Mouse (Mus musculus): ENCODE measurements around the gene Clstn1.

Clstn1 gene

GRCm38 (mm10) chr4:149568622-149569021, 17.6 kb upstream of the Clstn1 start:
- DNase-seq: no peak

GRCm38 (mm10) chr4:149569781-149570497, 16.3 kb upstream of the Clstn1 start:
- no peak for DNase-seq

GRCm38 (mm10) chr4:149570498-149570863, 15.8 kb upstream of the Clstn1 start:
- no peak for DNase-seq

GRCm38 (mm10) chr4:149571209-149571608, 15.1 kb upstream of the Clstn1 start:
- DNase-seq: no peak

GRCm38 (mm10) chr4:149571651-149572149, 14.6 kb upstream of the Clstn1 start:
- DNase-seq: no peak

GRCm38 (mm10) chr4:149572446-149572845, 13.8 kb upstream of the Clstn1 start:
- DNase-seq: no peak

- DNase-seq: no peak
These were observed 13.4 kb upstream of the Clstn1 start for GRCm38 (mm10) chr4:149572851-149573250.

- no peak for DNase-seq
These were observed 11.9 kb upstream of the Clstn1 start for GRCm38 (mm10) chr4:149574391-149574821.

GRCm38 (mm10) chr4:149576061-149576460, 10.2 kb upstream of the Clstn1 start:
- DNase-seq: no peak

GRCm38 (mm10) chr4:149576993-149577548, 9.2 kb upstream of the Clstn1 start:
- no peak for DNase-seq

GRCm38 (mm10) chr4:149578085-149578681, 8.1 kb upstream of the Clstn1 start:
- DNase-seq: no peak

GRCm38 (mm10) chr4:149578831-149579230, 7.4 kb upstream of the Clstn1 start:
- no peak for DNase-seq

GRCm38 (mm10) chr4:149585236-149585635, 1.0 kb upstream of the Clstn1 start:
- DNase-seq: no peak

GRCm38 (mm10) chr4:149586783-149587595, 721 bp downstream of the Clstn1 start:
- DNase-seq: no peak

- no peak for DNase-seq
These were observed 1.4 kb downstream of the Clstn1 start for GRCm38 (mm10) chr4:149587596-149588168.

- DNase-seq: no peak
These were observed 3.9 kb downstream of the Clstn1 start for GRCm38 (mm10) chr4:149590200-149590599.

GRCm38 (mm10) chr4:149591486-149591885, 5.2 kb downstream of the Clstn1 start:
- DNase-seq: no peak

- no peak for DNase-seq
These were observed 8.8 kb downstream of the Clstn1 start for GRCm38 (mm10) chr4:149594913-149595581.

GRCm38 (mm10) chr4:149597641-149598208, 11.5 kb downstream of the Clstn1 start:
- no peak for DNase-seq

- DNase-seq: no peak
These were observed 13.3 kb downstream of the Clstn1 start for GRCm38 (mm10) chr4:149599549-149599948.

GRCm38 (mm10) chr4:149600130-149600529, 13.9 kb downstream of the Clstn1 start:
- no peak for DNase-seq

GRCm38 (mm10) chr4:149601484-149601883, 15.2 kb downstream of the Clstn1 start:
- no peak for DNase-seq

All from thymus, adult 18-20 months (tissue).